Mouse (Mus musculus) kidney, adult 2 months (tissue): ENCODE results near the gene Igflr1. TPM values are rescaled to one million over a fixed set of nuclear protein-coding genes. Genes with fewer than 3 reads are reported as not detected.
A peak's percentile ranks its signal among the peaks of the same experiment; 100 is the strongest.

Experiments
- DNase-seq: peaks from one replicate; pipeline ENCODE4 v3.0.0; 2021
- H3K27ac ChIP-seq: fragments of 200-500 bp; 2 replicates; pipeline ENCODE4 v1.5.1; 2012; ENCODE audit warnings: low read depth, low read length, control low read depth, inconsistent platforms; ENCODE audit not compliant: insufficient read depth
- H3K27me3 ChIP-seq: fragments of 200-500 bp; replicated peaks from 2 replicates; pipeline ENCODE4 v1.6.1; 2012; ENCODE audit warnings: mild to moderate bottlenecking, moderate library complexity, low read length, inconsistent platforms; ENCODE audit not compliant: control insufficient read depth, insufficient read depth
- H3K36me3 ChIP-seq: fragments of 200-500 bp; 2 replicates; pipeline ENCODE4 v1.6.1; 2012; ENCODE audit warnings: mild to moderate bottlenecking, moderate library complexity, low read length, inconsistent platforms; ENCODE audit not compliant: control insufficient read depth, insufficient read depth
- H3K4me1 ChIP-seq: fragments of 200-500 bp; 2 replicates; pipeline ENCODE4 v1.6.1; 2011; ENCODE audit warnings: low read length; ENCODE audit not compliant: control insufficient read depth, insufficient read depth
- H3K4me3 ChIP-seq: fragments of 200-500 bp; 2 replicates; pipeline ENCODE4 v1.5.1; 2011; ENCODE audit warnings: mild to moderate bottlenecking, low read depth, low read length, control low read depth; ENCODE audit not compliant: insufficient read depth
- CTCF ChIP-seq: fragments of 200-500 bp; conservative IDR thresholded peaks from 2 replicates; pipeline ENCODE4 v1.5.1; 2011; ENCODE audit warnings: low read depth, mild to moderate bottlenecking, control low read depth, low read length, moderate library complexity, mixed read lengths; ENCODE audit not compliant: insufficient read depth, insufficient read length
- POLR2A ChIP-seq: fragments of 200-500 bp; IDR thresholded peaks from one replicate; pipeline ENCODE4 v1.6.1; 2011; ENCODE audit warnings: low read depth, low read length, control low read depth
- WGBS: fragments of 180-500 bp; shearing (Covaris S2); methylation state at CpG from one replicate; pipeline ENCODE4 v1.1.7; 2018; 5-methylcytosine and 5-hydroxymethylcytosine counted together
- polyA plus RNA-seq: library from polyadenylated mRNA; depleted of rRNA; stranded (reverse); fragments of >200 nt; gene quantifications from 2 replicates; pipeline ENCODE4 v1.2.3, GENCODE M21; 2012

Igflr1 gene
- polyA plus RNA-seq, 1 experiment, result 5.2 TPM

GRCm38 (mm10) chr7:30596093-30596492 is 30.9 kb downstream of the Igflr1 start:
- H3K27ac ChIP-seq, result no peak overlapping the region
- TF ChIP-seq CTCF (no peak), POLR2A (no peak)
- H3K4me1 ChIP-seq, result no peaks in the 10 kb centered on the region; the same call in 1 of the 2 replicates
- no peak overlapping the region for H3K4me3 ChIP-seq
- DNase-seq, result no peak
- WGBS, result 81% methylated on average over 5 of the region's 5 CpGs
- no peaks in the 10 kb centered on the region; the same call in 1 of the 2 replicates for H3K27me3 ChIP-seq
- H3K36me3 ChIP-seq, result no peaks in the 10 kb centered on the region

- no peaks in the 10 kb centered on the region; the same call in 1 of the 2 replicates for H3K4me1 ChIP-seq
- no peak overlapping the region for H3K4me3 ChIP-seq
- 83% methylated on average over 5 of the region's 5 CpGs for WGBS
- no peak overlapping the region for H3K27ac ChIP-seq
- no peaks in the 10 kb centered on the region; the same call in 1 of the 2 replicates for H3K27me3 ChIP-seq
- DNase-seq, result no peak
- no peaks in the 10 kb centered on the region for H3K36me3 ChIP-seq
- TF ChIP-seq POLR2A, result no peak
- no peak for TF ChIP-seq CTCF
Observed at GRCm38 (mm10) chr7:30596811-30597210, 31.6 kb downstream of the Igflr1 start.

GRCm38 (mm10) chr7:30598786-30599185 is 33.6 kb downstream of the Igflr1 start, which contains the start of gene Zbtb32:
TSS of gene Zbtb32 (minus strand) at chr7:30598909.
- no peaks in the 10 kb centered on the region for H3K36me3 ChIP-seq
- no peak for DNase-seq
- peak within 1 kb of the TSS; percentile 28 for H3K27ac ChIP-seq
- TF ChIP-seq POLR2A, result no peak
- TF ChIP-seq CTCF, result no peak
- peaks cover 8% of the 10 kb centered on the region for H3K4me1 ChIP-seq
- no peak within 1 kb of the TSS for H3K4me3 ChIP-seq
- 92% methylated on average over 12 of the region's 12 CpGs for WGBS
- H3K27me3 ChIP-seq, result no peaks in the 10 kb centered on the region; the same call in 1 of the 2 replicates

- TF ChIP-seq POLR2A (no peak), CTCF (no peak)
- peak overlapping the region; percentile 89 for H3K27ac ChIP-seq
- DNase-seq, result peak; percentile 99
- no peak overlapping the region for H3K4me3 ChIP-seq
- peaks cover 8% of the 10 kb centered on the region for H3K4me1 ChIP-seq
- no peaks in the 10 kb centered on the region; the same call in 1 of the 2 replicates for H3K27me3 ChIP-seq
- H3K36me3 ChIP-seq, result no peaks in the 10 kb centered on the region
- 3% methylated on average over 16 of the region's 16 CpGs for WGBS
Observed at GRCm38 (mm10) chr7:30599933-30600353, 34.7 kb downstream of the Igflr1 start.

GRCm38 (mm10) chr7:30600651-30601050 is 35.4 kb downstream of the Igflr1 start:
- no peak overlapping the region for H3K4me3 ChIP-seq
- H3K27ac ChIP-seq, result peak overlapping the region; percentile 89
- TF ChIP-seq POLR2A (no peak), CTCF (no peak)
- H3K27me3 ChIP-seq, result no peaks in the 10 kb centered on the region; the same call in 1 of the 2 replicates
- peak; percentile 70 for DNase-seq
- 54% methylated on average over 7 of the region's 7 CpGs for WGBS
- no peaks in the 10 kb centered on the region for H3K36me3 ChIP-seq
- peaks cover 8% of the 10 kb centered on the region for H3K4me1 ChIP-seq

GRCm38 (mm10) chr7:30602583-30602982 is 37.4 kb downstream of the Igflr1 start:
- Histone ChIP-seq H3K4me1 (peaks cover 8% of the 10 kb centered on the region), H3K27me3 (no peaks in the 10 kb centered on the region; the same call in 1 of the 2 replicates), H3K4me3 (no peak overlapping the region), H3K36me3 (no peaks in the 10 kb centered on the region), H3K27ac (peak overlapping the region; percentile 83)
- WGBS, result 6% methylated on average over 3 of the region's 3 CpGs
- peak; percentile 82 for DNase-seq
- no peak for TF ChIP-seq POLR2A
- no peak for TF ChIP-seq CTCF

GRCm38 (mm10) chr7:30604424-30604823 is 39.2 kb downstream of the Igflr1 start:
- H3K36me3 ChIP-seq, result no peaks in the 10 kb centered on the region
- H3K27ac ChIP-seq, result no peak overlapping the region
- DNase-seq, result no peak
- H3K4me3 ChIP-seq, result no peak overlapping the region
- 41% methylated on average over 8 of the region's 8 CpGs for WGBS
- TF ChIP-seq POLR2A (no peak), CTCF (no peak)
- no peaks in the 10 kb centered on the region for H3K27me3 ChIP-seq
- H3K4me1 ChIP-seq, result peaks cover 8% of the 10 kb centered on the region
